Mouse (Mus musculus) olfactory bulb, adult 2 months (tissue): ENCODE data around the gene Spag8. TPM values are rescaled to one million over a fixed set of nuclear protein-coding genes. Genes with fewer than 3 reads are reported as not detected.

Experiments used
- H3K27ac ChIP-seq: fragments of 200-500 bp; 2 replicates; pipeline ENCODE4 v1.5.1; 2012; ENCODE audit warnings: low read depth, low read length; ENCODE audit not compliant: insufficient read depth
- H3K4me1 ChIP-seq: fragments of 200-500 bp; 2 replicates; pipeline ENCODE4 v1.6.1; 2012; ENCODE audit warnings: low read length; ENCODE audit not compliant: control insufficient read depth, insufficient read depth
- H3K4me3 ChIP-seq: fragments of 200-500 bp; 2 replicates; pipeline ENCODE4 v1.5.1; 2012; ENCODE audit warnings: mild to moderate bottlenecking, low read depth, low read length, moderate library complexity; ENCODE audit not compliant: insufficient read depth
- CTCF ChIP-seq: fragments of 200-500 bp; IDR thresholded peaks from 2 replicates; pipeline ENCODE4 v1.5.1; 2012; ENCODE audit warnings: low read depth, mild to moderate bottlenecking, low read length, moderate library complexity; ENCODE audit not compliant: insufficient read depth
- POLR2A ChIP-seq: fragments of 200-500 bp; IDR thresholded peaks from 2 replicates; pipeline ENCODE4 v1.6.1; 2012; ENCODE audit warnings: mild to moderate bottlenecking, low read depth, low read length, moderate library complexity; ENCODE audit not compliant: insufficient read depth
- WGBS: fragments of 180-500 bp; shearing (Covaris S2); methylation state at CpG from one replicate; pipeline ENCODE4 v1.1.7; 2018; 5-methylcytosine and 5-hydroxymethylcytosine counted together
- polyA plus RNA-seq: library from polyadenylated mRNA; stranded (reverse); fragments of >200 nt; gene quantifications from 2 replicates; pipeline ENCODE4 v1.2.4, GENCODE M21; 2012; ENCODE audit warnings: low replicate concordance; ENCODE audit not compliant: missing spikeins, insufficient read depth, insufficient read length

Gene Spag8
- polyA plus RNA-seq, 1 experiment, result not detected

- no peak overlapping the region for H3K27ac ChIP-seq
- TF ChIP-seq POLR2A (no peak), CTCF (no peak)
- 98% methylated on average over 2 of the region's 2 CpGs for WGBS
- no peak overlapping the region for H3K4me3 ChIP-seq
- peaks cover 25% of the 10 kb centered on the region for H3K4me1 ChIP-seq
Measured at GRCm38 (mm10) chr4:43633736-43634135, 19.7 kb downstream of the Spag8 start.

- no peak overlapping the region for H3K4me3 ChIP-seq
- TF ChIP-seq POLR2A (no peak), CTCF (no peak)
- peaks cover 25% of the 10 kb centered on the region for H3K4me1 ChIP-seq
- no peak overlapping the region for H3K27ac ChIP-seq
- 91% methylated on average over 8 of the region's 8 CpGs for whole genome bisulfite sequencing
Measured at GRCm38 (mm10) chr4:43633296-43633695, 20.1 kb downstream of the Spag8 start.

GRCm38 (mm10) chr4:43631956-43632920 lies 21.2 kb downstream of the Spag8 start:
- WGBS, result 59% methylated on average over 42 of the region's 42 CpGs
- peak overlapping the region; percentile 79 for H3K4me3 ChIP-seq
- peaks cover 25% of the 10 kb centered on the region for H3K4me1 ChIP-seq
- H3K27ac ChIP-seq, result no peak overlapping the region
- TF ChIP-seq POLR2A, result 0 out of 2 replicates have a peak, but pooled peaks have one; percentile 14
- TF ChIP-seq CTCF, result no peak

- Histone ChIP-seq H3K4me1 (peaks cover 25% of the 10 kb centered on the region), H3K27ac (peak within 1 kb of the TSS; percentile 65; the same call in 1 of the 2 replicates), H3K4me3 (peak within 1 kb of the TSS; percentile 79)
- no peak for TF ChIP-seq CTCF
- no peak for TF ChIP-seq POLR2A
- WGBS, result 2% methylated on average over 54 of the region's 70 CpGs
Measured at GRCm38 (mm10) chr4:43631046-43631955, 22.1 kb downstream of the Spag8 start, which contains the start of gene Npr2. Gene Npr2, plus strand, starts transcription at chr4:43631935.

GRCm38 (mm10) chr4:43630671-43631045 lies 22.7 kb downstream of the Spag8 start:
- H3K27ac ChIP-seq, result no peak overlapping the region
- H3K4me1 ChIP-seq, result peaks cover 22% of the 10 kb centered on the region
- peak overlapping the region; percentile 79; the same call in 1 of the 2 replicates for H3K4me3 ChIP-seq
- no peak for TF ChIP-seq POLR2A
- TF ChIP-seq CTCF, result no peak
- 29% methylated on average over 5 of the region's 5 CpGs for WGBS

GRCm38 (mm10) chr4:43630030-43630581 lies 23.3 kb downstream of the Spag8 start:
- no peak overlapping the region for H3K4me3 ChIP-seq
- TF ChIP-seq CTCF (peak; percentile 51), POLR2A (no peak)
- 2% methylated on average over 5 of the region's 5 CpGs for WGBS

GRCm38 (mm10) chr4:43629106-43629817 lies 24.1 kb downstream of the Spag8 start:
- Histone ChIP-seq H3K4me1 (peaks cover 22% of the 10 kb centered on the region), H3K4me3 (no peak overlapping the region), H3K27ac (no peak overlapping the region)
- 29% methylated on average over 20 of the region's 20 CpGs for WGBS
- TF ChIP-seq CTCF, result no peak
- TF ChIP-seq POLR2A, result no peak

More at GRCm38 (mm10) chr4:43630030-43630581, 23.3 kb downstream of the Spag8 start:
- H3K27ac ChIP-seq, result no peak overlapping the region
- H3K4me1 ChIP-seq, result peaks cover 22% of the 10 kb centered on the region
